Mouse (Mus musculus) heart, embryonic 10.5 days (tissue): Measurements from ENCODE around the gene Ssh1. TPM values are rescaled to one million over a fixed set of nuclear protein-coding genes. Genes with fewer than 3 reads are reported as not detected.
A peak's percentile ranks its signal among the peaks of the same experiment; 100 is the strongest.

Experiments used
- DNase-seq: peaks from one replicate; pipeline ENCODE4 v3.0.0-alpha.2; 2017; ENCODE audit warnings: low spot score
- H3K27ac ChIP-seq: fragments of 300-500 bp; sonication (generic); 2 replicates; pipeline ENCODE4 v1.5.1; 2016; ENCODE audit warnings: mild to moderate bottlenecking
- H3K27me3 ChIP-seq: fragments of 300-500 bp; sonication (generic); 2 replicates; pipeline ENCODE4 v1.6.1; 2016; ENCODE audit warnings: mild to moderate bottlenecking; ENCODE audit not compliant: poor library complexity, insufficient read depth, severe bottlenecking
- H3K36me3 ChIP-seq: fragments of 300-500 bp; sonication (generic); 2 replicates; pipeline ENCODE4 v1.6.1; 2016; ENCODE audit warnings: mild to moderate bottlenecking, moderate library complexity
- H3K4me1 ChIP-seq: fragments of 300-500 bp; sonication (generic); 2 replicates; pipeline ENCODE4 v1.6.1; 2016; ENCODE audit warnings: mild to moderate bottlenecking
- H3K4me3 ChIP-seq: fragments of 300-500 bp; sonication (generic); 2 replicates; pipeline ENCODE4 v1.5.1; 2016; ENCODE audit warnings: mild to moderate bottlenecking, moderate library complexity
- H3K9me3 ChIP-seq: fragments of 300-500 bp; sonication (generic); 2 replicates; pipeline ENCODE4 v1.6.1; 2016; ENCODE audit warnings: mild to moderate bottlenecking, moderate library complexity
- WGBS: fragments of 180-500 bp; shearing (Covaris S2); methylation state at CpG from one replicate; pipeline ENCODE4 v1.1.7; 2016; 5-methylcytosine and 5-hydroxymethylcytosine counted together
- polyA plus RNA-seq: library from polyadenylated mRNA; unstranded; fragments of >200 nt; fragmentation: Nextera tagmentation; extraction: Ambion mirVana; gene quantifications from 2 replicates; pipeline ENCODE4 v1.2.1, GENCODE M21; 2016

Gene Ssh1
- polyA plus RNA-seq, 1 experiment from 2014 or later: 18.3 TPM

DNA sequence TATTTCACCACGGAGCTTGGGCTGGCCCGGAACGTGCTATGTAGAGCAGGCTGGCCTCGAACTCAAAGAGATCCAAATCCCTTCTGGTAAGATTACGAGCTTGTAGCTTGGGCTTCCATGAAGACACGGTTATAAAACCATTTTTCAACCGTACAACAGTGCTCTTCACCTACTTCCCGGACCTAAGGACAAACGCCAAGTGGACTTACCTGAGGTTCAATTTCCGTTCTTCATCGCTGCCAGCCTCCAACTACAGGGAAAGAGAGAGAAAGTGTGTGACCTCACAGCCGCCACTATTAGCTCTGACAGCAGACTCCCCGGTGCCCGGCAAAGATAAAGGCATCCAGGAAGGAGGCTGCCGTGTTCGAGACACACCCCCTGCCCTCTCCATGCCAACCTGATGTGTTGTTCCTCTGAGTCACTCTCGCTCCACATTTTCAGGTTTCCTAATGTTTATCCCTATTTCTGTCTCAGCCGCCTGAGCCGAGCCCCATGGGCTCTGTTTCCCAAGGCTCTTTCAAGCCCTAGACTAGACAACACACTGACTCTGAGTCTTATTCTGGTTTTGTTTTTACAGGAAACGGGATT lies 4.2 kb downstream of the Ssh1 start:
- peak overlapping the region; percentile 30; the same call in 1 of the 2 replicates for H3K27ac ChIP-seq
- WGBS: 68% methylated on average over 20 of the region's 20 CpGs

DNA sequence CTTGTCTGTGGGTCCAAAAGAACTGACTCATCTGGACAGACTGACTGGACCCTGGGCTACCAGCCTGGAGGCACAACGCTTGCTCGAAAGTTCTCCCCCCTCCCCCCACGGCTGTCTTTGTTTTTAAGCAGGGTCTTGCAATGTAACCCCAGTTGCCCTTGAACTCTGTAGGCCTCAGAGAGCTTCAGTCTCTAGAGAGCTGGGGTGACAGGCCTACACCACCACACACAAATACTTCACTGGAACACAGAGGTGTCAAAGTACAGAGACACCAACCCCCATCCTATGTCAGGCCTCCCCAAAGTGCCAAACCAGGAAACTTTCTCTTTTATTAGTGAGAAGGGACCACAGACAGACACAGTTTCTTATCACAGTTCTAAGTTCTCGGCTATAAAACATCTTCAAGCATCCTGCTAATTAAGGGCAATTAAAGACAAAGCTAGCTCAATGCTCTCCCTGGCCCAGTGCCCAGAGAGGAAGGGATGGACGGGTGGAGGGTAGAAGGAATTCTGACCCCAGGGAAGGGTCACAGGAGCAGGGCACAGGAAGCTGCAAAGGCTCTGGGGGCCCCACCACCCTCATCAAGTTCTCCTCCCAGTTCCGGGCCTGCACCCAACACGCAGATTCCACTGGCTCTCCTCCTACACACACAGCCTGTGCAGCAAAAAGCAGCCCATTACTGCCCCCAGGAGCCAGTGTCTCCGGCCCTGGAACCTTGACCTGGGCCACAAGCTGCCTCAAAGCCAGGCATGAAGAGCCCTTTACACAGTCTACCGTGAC lies 7.3 kb downstream of the Ssh1 start:
- Histone ChIP-seq H3K9me3 (no peaks in the 10 kb centered on the region), H3K4me3 (0 out of 2 replicates have a peak overlapping the region, but pooled peaks have one; percentile 9), H3K4me1 (peaks cover 78% of the 10 kb centered on the region), H3K27ac (peak overlapping the region; percentile 68), H3K27me3 (no peaks in the 10 kb centered on the region), H3K36me3 (peaks cover 27% of the 10 kb centered on the region)
- 40% methylated on average over 9 of the region's 9 CpGs for WGBS
- DNase-seq: no peak

More for the DNA sequence above, 4.2 kb downstream of the Ssh1 start:
- DNase-seq: no peak
- no peak overlapping the region for H3K4me3 ChIP-seq
- H3K36me3 ChIP-seq: peaks cover 19% of the 10 kb centered on the region
- peaks cover 73% of the 10 kb centered on the region for H3K4me1 ChIP-seq
- H3K27me3 ChIP-seq: no peaks in the 10 kb centered on the region
- H3K9me3 ChIP-seq: no peaks in the 10 kb centered on the region

DNA sequence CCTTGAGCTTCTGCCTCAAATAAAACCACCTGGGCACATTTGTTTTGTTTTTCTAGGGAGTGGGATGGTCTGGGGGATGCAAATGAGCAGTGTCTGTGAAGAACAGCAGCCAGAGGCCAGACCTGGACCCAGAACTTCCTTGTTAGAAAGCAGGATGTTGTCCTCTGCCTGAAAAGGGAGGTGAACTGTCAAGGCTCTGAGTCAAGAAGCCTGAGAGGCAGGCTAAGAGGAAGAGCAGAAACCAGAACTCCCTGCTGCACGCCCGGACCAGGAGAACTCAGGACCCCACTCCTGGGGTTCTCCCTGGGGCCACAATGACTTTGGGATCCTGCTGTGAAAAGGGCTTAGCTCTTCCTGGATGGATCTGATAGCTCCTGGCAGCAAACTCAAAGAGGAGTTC lies 8.0 kb downstream of the Ssh1 start:
- no peak for DNase-seq
- Histone ChIP-seq H3K4me1 (peaks cover 77% of the 10 kb centered on the region), H3K27ac (peak overlapping the region; percentile 68), H3K4me3 (no peak overlapping the region), H3K9me3 (no peaks in the 10 kb centered on the region), H3K36me3 (peaks cover 32% of the 10 kb centered on the region), H3K27me3 (no peaks in the 10 kb centered on the region)
- WGBS: 63% methylated on average over 2 of the region's 2 CpGs

DNA sequence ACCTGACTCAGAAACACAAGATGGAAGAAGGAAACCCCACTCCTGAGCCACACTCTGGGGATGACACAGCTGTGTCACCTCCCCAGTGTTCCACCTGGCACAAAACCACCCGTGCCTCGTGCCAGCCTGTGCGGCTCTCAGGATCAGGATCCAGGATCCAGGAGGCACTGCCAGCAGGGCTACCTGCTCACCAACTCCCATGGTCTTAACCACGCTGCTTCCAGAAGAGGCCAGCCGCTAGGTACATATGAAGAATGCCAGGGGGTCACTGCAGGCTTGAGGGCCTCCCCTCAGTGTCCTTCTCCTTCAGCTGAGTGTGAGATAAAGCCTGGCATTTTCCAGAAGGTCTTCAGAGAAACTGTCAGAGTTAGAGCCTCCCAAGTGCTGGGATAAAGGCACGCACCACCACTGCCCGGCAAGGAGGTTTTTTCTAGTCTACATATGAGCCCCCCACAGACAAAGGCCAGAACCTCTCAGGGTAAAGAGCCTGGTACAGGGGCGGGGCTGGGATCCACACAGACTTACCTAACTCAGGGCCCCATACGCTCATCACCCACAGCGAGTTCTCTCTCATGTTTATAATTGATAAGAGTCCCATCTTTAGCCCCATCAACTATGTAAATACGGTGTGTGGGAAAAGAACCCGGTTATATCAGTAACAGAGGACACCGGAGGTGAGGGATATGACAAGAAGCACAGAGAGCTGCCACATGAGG lies 9.5 kb downstream of the Ssh1 start:
- no peak for DNase-seq
- peaks cover 27% of the 10 kb centered on the region for H3K36me3 ChIP-seq
- H3K27ac ChIP-seq: peak overlapping the region; percentile 37
- H3K4me3 ChIP-seq: no peak overlapping the region
- 72% methylated on average over 13 of the region's 13 CpGs for WGBS
- H3K27me3 ChIP-seq: no peaks in the 10 kb centered on the region
- no peaks in the 10 kb centered on the region for H3K9me3 ChIP-seq
- H3K4me1 ChIP-seq: peaks cover 72% of the 10 kb centered on the region

DNA sequence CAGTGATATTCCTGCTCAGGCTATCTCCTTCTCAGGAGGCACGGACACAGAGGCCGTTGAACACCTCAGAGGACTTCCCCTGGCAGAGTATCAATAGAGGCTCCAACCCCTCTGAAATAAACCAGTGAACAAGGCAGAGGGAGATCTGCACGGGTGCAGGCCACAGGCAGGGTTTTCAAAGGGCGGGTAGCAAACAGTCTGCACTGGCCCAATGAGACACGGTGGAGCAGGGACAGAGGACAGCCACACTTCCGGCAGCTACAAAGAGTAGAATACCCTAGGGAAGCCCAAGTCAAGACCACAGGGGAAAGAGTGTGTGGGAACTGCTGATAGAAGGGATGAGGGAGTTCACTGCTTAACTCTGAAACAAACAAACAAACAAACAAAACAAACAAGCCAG lies 10.2 kb downstream of the Ssh1 start:
- Histone ChIP-seq H3K27ac (peak overlapping the region; percentile 37), H3K4me1 (peaks cover 68% of the 10 kb centered on the region), H3K27me3 (no peaks in the 10 kb centered on the region), H3K36me3 (peaks cover 23% of the 10 kb centered on the region), H3K9me3 (no peaks in the 10 kb centered on the region), H3K4me3 (no peak overlapping the region)
- no peak for DNase-seq
- 46% methylated on average over 6 of the region's 6 CpGs for WGBS

- H3K4me1 ChIP-seq: peaks cover 82% of the 10 kb centered on the region
- WGBS: 74% methylated on average over 8 of the region's 8 CpGs
- no peak overlapping the region for H3K4me3 ChIP-seq
- peak overlapping the region; percentile 63 for H3K27ac ChIP-seq
- H3K9me3 ChIP-seq: no peaks in the 10 kb centered on the region
- H3K36me3 ChIP-seq: peaks cover 31% of the 10 kb centered on the region; the same call in 1 of the 2 replicates
- no peaks in the 10 kb centered on the region for H3K27me3 ChIP-seq
- DNase-seq: no peak
Measured at GRCm38 (mm10) chr5:113981843-113982242, 11.9 kb downstream of the Ssh1 start.

DNA sequence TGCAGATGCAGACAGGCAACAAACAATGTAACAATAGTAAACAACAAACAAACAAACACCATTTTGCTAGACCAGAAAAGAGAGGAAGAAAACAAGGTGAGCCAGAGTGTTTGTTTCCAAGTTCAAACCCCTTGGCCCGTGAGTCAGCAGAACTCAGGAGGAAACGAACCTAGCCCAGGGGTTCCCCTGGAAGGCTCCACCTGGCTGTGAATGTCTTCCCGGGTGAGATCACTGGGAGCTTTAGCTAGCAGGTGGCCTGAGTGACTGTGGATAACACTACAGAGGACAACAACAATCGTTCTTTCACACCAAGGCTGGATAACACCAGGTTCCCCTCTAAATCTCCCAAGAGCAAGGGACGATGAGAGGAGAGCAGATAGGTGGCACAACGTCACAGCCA lies 12.5 kb downstream of the Ssh1 start:
- no peaks in the 10 kb centered on the region for H3K9me3 ChIP-seq
- peaks cover 35% of the 10 kb centered on the region; the same call in 1 of the 2 replicates for H3K36me3 ChIP-seq
- no peak overlapping the region for H3K4me3 ChIP-seq
- no peak for DNase-seq
- H3K27ac ChIP-seq: peak overlapping the region; percentile 63; the same call in 1 of the 2 replicates
- H3K4me1 ChIP-seq: peaks cover 82% of the 10 kb centered on the region
- no peaks in the 10 kb centered on the region for H3K27me3 ChIP-seq
- WGBS: 75% methylated on average over 6 of the region's 6 CpGs

DNA sequence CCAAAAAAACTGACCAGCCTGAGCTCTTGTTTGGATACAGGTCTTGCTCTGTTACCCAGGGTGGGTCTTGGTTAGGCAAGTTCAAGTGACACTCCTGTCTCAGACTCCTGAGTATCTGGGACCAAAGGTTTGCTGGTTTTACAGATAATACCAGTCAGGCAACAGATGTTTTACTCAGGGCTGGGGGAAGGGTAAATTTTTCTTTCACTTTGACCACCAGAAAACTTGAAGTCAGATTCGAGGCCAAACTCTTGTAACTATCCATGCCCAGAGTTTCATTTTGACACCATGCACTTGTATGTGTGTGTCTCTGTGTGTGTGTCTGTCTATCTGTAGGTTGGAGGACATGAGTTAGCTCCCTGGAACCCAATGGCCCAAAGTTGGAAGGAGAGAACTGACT lies 13.2 kb downstream of the Ssh1 start:
- Histone ChIP-seq H3K9me3 (no peaks in the 10 kb centered on the region), H3K27me3 (no peaks in the 10 kb centered on the region), H3K4me1 (peaks cover 82% of the 10 kb centered on the region), H3K27ac (peak overlapping the region; percentile 56; the same call in 1 of the 2 replicates), H3K4me3 (no peak overlapping the region), H3K36me3 (peaks cover 35% of the 10 kb centered on the region; the same call in 1 of the 2 replicates)
- 76% methylated on average over 1 of the region's 1 CpGs for WGBS
- no peak for DNase-seq

- peak overlapping the region; percentile 50; the same call in 1 of the 2 replicates for H3K27ac ChIP-seq
- no peaks in the 10 kb centered on the region for H3K9me3 ChIP-seq
- DNase-seq: no peak
- H3K27me3 ChIP-seq: no peaks in the 10 kb centered on the region
- peaks cover 31% of the 10 kb centered on the region; the same call in 1 of the 2 replicates for H3K36me3 ChIP-seq
- H3K4me3 ChIP-seq: no peak overlapping the region
- WGBS: 69% methylated on average over 8 of the region's 8 CpGs
- H3K4me1 ChIP-seq: peaks cover 86% of the 10 kb centered on the region
Measured at GRCm38 (mm10) chr5:113977309-113977708, 16.4 kb downstream of the Ssh1 start.

GRCm38 (mm10) chr5:113976597-113976996 lies 17.1 kb downstream of the Ssh1 start:
- peaks cover 29% of the 10 kb centered on the region; the same call in 1 of the 2 replicates for H3K36me3 ChIP-seq
- no peak for DNase-seq
- no peak overlapping the region for H3K4me3 ChIP-seq
- no peaks in the 10 kb centered on the region for H3K27me3 ChIP-seq
- H3K4me1 ChIP-seq: peaks cover 86% of the 10 kb centered on the region
- WGBS: 85% methylated on average over 8 of the region's 8 CpGs
- no peaks in the 10 kb centered on the region for H3K9me3 ChIP-seq
- H3K27ac ChIP-seq: 0 out of 2 replicates have a peak overlapping the region, but pooled peaks have one; percentile 50

GRCm38 (mm10) chr5:113975538-113976215 lies 18.0 kb downstream of the Ssh1 start:
- Histone ChIP-seq H3K27me3 (no peaks in the 10 kb centered on the region), H3K4me3 (no peak overlapping the region), H3K36me3 (peaks cover 24% of the 10 kb centered on the region; the same call in 1 of the 2 replicates), H3K27ac (peak overlapping the region; percentile 88), H3K9me3 (no peaks in the 10 kb centered on the region), H3K4me1 (peaks cover 83% of the 10 kb centered on the region)
- no peak for DNase-seq
- 46% methylated on average over 9 of the region's 9 CpGs for WGBS

DNA sequence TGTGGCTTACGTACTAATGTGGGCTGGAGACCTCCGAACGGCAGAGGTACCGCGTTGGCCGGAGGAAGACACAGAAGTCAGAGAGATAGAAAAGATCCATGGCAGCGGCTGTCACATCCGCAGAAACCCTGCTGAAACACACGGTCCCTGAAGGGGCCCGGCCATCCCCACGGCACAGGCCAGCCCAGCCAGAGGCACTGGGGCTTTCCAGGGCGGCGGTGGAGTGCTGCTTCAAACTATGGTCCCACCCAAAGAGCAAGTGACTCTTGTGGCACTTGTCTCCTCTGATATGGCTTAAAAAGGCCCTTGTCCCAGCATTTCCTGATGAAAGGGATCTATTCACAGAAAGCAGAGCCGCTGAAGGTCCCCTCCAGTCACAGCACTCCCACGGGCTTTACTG lies 19.1 kb downstream of the Ssh1 start:
- no peaks in the 10 kb centered on the region for H3K9me3 ChIP-seq
- peak overlapping the region; percentile 45 for H3K4me3 ChIP-seq
- WGBS: 13% methylated on average over 15 of the region's 15 CpGs
- H3K4me1 ChIP-seq: peaks cover 76% of the 10 kb centered on the region
- peak overlapping the region; percentile 88 for H3K27ac ChIP-seq
- H3K36me3 ChIP-seq: peaks cover 33% of the 10 kb centered on the region; the same call in 1 of the 2 replicates
- no peak for DNase-seq
- no peaks in the 10 kb centered on the region for H3K27me3 ChIP-seq
